Mouse (Mus musculus): ENCODE results near the gene Hoxc5. TPM values are rescaled to one million over a fixed set of nuclear protein-coding genes. Genes with fewer than 3 reads are reported as not detected.

Hoxc5 gene
- polyA plus RNA-seq, 1 experiment, result not detected

GRCm38 (mm10) chr15:102979936-102980335 lies 12.7 kb downstream of the Hoxc5 start:
- H3K27ac ChIP-seq (ENCODE audit: insufficient read depth, low read depth, low read length), result no peak overlapping the region
- WGBS, result 5% methylated on average over 1 of the region's 1 CpGs
- TF ChIP-seq POLR2A (IDR thresholded peaks at IDR 0.05; ENCODE audit: insufficient read depth, low read depth, low read length), result no peak
- no peak for TF ChIP-seq CTCF (IDR thresholded peaks at IDR 0.05; ENCODE audit: insufficient read depth, low read depth, low read length)
- peaks cover 6% of the 10 kb centered on the region; the same call in 1 of the 2 replicates for H3K4me1 ChIP-seq (ENCODE audit: control insufficient read depth, insufficient read depth, low read length)
- no peak overlapping the region for H3K4me3 ChIP-seq (ENCODE audit: insufficient read depth, low read depth, low read length)

- Histone ChIP-seq H3K4me1 (ENCODE audit: control insufficient read depth, insufficient read depth, low read length) (peaks cover 6% of the 10 kb centered on the region; the same call in 1 of the 2 replicates), H3K4me3 (ENCODE audit: insufficient read depth, low read depth, low read length) (no peak overlapping the region), H3K27ac (ENCODE audit: insufficient read depth, low read depth, low read length) (no peak overlapping the region)
- WGBS, result 4% methylated on average over 11 of the region's 11 CpGs
- TF ChIP-seq CTCF (IDR thresholded peaks at IDR 0.05; ENCODE audit: insufficient read depth, low read depth, low read length) (no peak), POLR2A (IDR thresholded peaks at IDR 0.05; ENCODE audit: insufficient read depth, low read depth, low read length) (no peak)
Measured at GRCm38 (mm10) chr15:102980352-102980751, 13.1 kb downstream of the Hoxc5 start.

GRCm38 (mm10) chr15:102980912-102981311 lies 13.7 kb downstream of the Hoxc5 start:
- Histone ChIP-seq H3K4me3 (ENCODE audit: insufficient read depth, low read depth, low read length) (no peak overlapping the region), H3K27ac (ENCODE audit: insufficient read depth, low read depth, low read length) (no peak overlapping the region), H3K4me1 (ENCODE audit: control insufficient read depth, insufficient read depth, low read length) (peaks cover 6% of the 10 kb centered on the region; the same call in 1 of the 2 replicates)
- TF ChIP-seq POLR2A (IDR thresholded peaks at IDR 0.05; ENCODE audit: insufficient read depth, low read depth, low read length) (no peak), CTCF (IDR thresholded peaks at IDR 0.05; ENCODE audit: insufficient read depth, low read depth, low read length) (no peak)
- 1% methylated on average over 14 of the region's 14 CpGs for WGBS

GRCm38 (mm10) chr15:102981379-102982288 lies 14.4 kb downstream of the Hoxc5 start:
- Histone ChIP-seq H3K27ac (ENCODE audit: insufficient read depth, low read depth, low read length) (no peak overlapping the region), H3K4me1 (ENCODE audit: control insufficient read depth, insufficient read depth, low read length) (peaks cover 6% of the 10 kb centered on the region; the same call in 1 of the 2 replicates), H3K4me3 (ENCODE audit: insufficient read depth, low read depth, low read length) (no peak overlapping the region)
- 2% methylated on average over 88 of the region's 88 CpGs for WGBS
- TF ChIP-seq POLR2A (IDR thresholded peaks at IDR 0.05; ENCODE audit: insufficient read depth, low read depth, low read length), result no peak
- no peak for TF ChIP-seq CTCF (IDR thresholded peaks at IDR 0.05; ENCODE audit: insufficient read depth, low read depth, low read length)

- Histone ChIP-seq H3K4me1 (ENCODE audit: control insufficient read depth, insufficient read depth, low read length) (peaks cover 6% of the 10 kb centered on the region; the same call in 1 of the 2 replicates), H3K27ac (ENCODE audit: insufficient read depth, low read depth, low read length) (no peak overlapping the region), H3K4me3 (ENCODE audit: insufficient read depth, low read depth, low read length) (no peak overlapping the region)
- TF ChIP-seq POLR2A (IDR thresholded peaks at IDR 0.05; ENCODE audit: insufficient read depth, low read depth, low read length), result no peak
- no peak for TF ChIP-seq CTCF (IDR thresholded peaks at IDR 0.05; ENCODE audit: insufficient read depth, low read depth, low read length)
- WGBS, result 4% methylated on average over 12 of the region's 12 CpGs
Measured at GRCm38 (mm10) chr15:102983716-102984115, 16.5 kb downstream of the Hoxc5 start.

GRCm38 (mm10) chr15:102984521-102984920 lies 17.3 kb downstream of the Hoxc5 start:
- 4% methylated on average over 10 of the region's 10 CpGs for WGBS
- no peak overlapping the region for H3K4me3 ChIP-seq (ENCODE audit: insufficient read depth, low read depth, low read length)
- H3K4me1 ChIP-seq (ENCODE audit: control insufficient read depth, insufficient read depth, low read length), result peaks cover 6% of the 10 kb centered on the region; the same call in 1 of the 2 replicates
- no peak for TF ChIP-seq CTCF (IDR thresholded peaks at IDR 0.05; ENCODE audit: insufficient read depth, low read depth, low read length)
- no peak for TF ChIP-seq POLR2A (IDR thresholded peaks at IDR 0.05; ENCODE audit: insufficient read depth, low read depth, low read length)
- H3K27ac ChIP-seq (ENCODE audit: insufficient read depth, low read depth, low read length), result no peak overlapping the region

- Histone ChIP-seq H3K27ac (ENCODE audit: insufficient read depth, low read depth, low read length) (no peak overlapping the region), H3K4me1 (ENCODE audit: control insufficient read depth, insufficient read depth, low read length) (peaks cover 6% of the 10 kb centered on the region; the same call in 1 of the 2 replicates), H3K4me3 (ENCODE audit: insufficient read depth, low read depth, low read length) (no peak overlapping the region)
- WGBS, result 5% methylated on average over 3 of the region's 3 CpGs
- no peak for TF ChIP-seq CTCF (IDR thresholded peaks at IDR 0.05; ENCODE audit: insufficient read depth, low read depth, low read length)
- TF ChIP-seq POLR2A (IDR thresholded peaks at IDR 0.05; ENCODE audit: insufficient read depth, low read depth, low read length), result no peak
Measured at GRCm38 (mm10) chr15:102984925-102985324, 17.7 kb downstream of the Hoxc5 start.

GRCm38 (mm10) chr15:102987124-102987833 lies 20.0 kb downstream of the Hoxc5 start:
- Histone ChIP-seq H3K4me3 (ENCODE audit: insufficient read depth, low read depth, low read length) (no peak overlapping the region), H3K27ac (ENCODE audit: insufficient read depth, low read depth, low read length) (no peak overlapping the region), H3K4me1 (ENCODE audit: control insufficient read depth, insufficient read depth, low read length) (0 out of 2 replicates have a peak, but pooled peaks cover 2% of the 10 kb centered on the region)
- 4% methylated on average over 21 of the region's 21 CpGs for WGBS
- TF ChIP-seq POLR2A (IDR thresholded peaks at IDR 0.05; ENCODE audit: insufficient read depth, low read depth, low read length) (no peak), CTCF (IDR thresholded peaks at IDR 0.05; ENCODE audit: insufficient read depth, low read depth, low read length) (peak; percentile 81)
